Mouse (Mus musculus) heart, adult 2 months (tissue): ENCODE data around the gene Dusp27.

ENCODE experiments used
- CTCF ChIP-seq: fragments of 200-600 bp; IDR thresholded peaks from 2 replicates; pipeline ENCODE4 v1.8.1; 2022; ENCODE audit warnings: antibody characterized with exemption, mild to moderate bottlenecking, moderate library complexity
- EP300 ChIP-seq: fragments of 200-500 bp; IDR thresholded peaks from 2 replicates; pipeline ENCODE4 v1.6.1; 2011; ENCODE audit warnings: low read depth, low read length, control low read depth; ENCODE audit not compliant: insufficient read depth
- POLR2A ChIP-seq: fragments of 200-500 bp; IDR thresholded peaks from 2 replicates; pipeline ENCODE4 v1.6.1; 2011; ENCODE audit warnings: mild to moderate bottlenecking, low read depth, low read length, control low read depth; ENCODE audit not compliant: insufficient read depth

- TF ChIP-seq EP300: no peak
- no peak for TF ChIP-seq POLR2A
- TF ChIP-seq CTCF: no peak
Observed at GRCm38 (mm10) chr1:166090306-166090705, 37.4 kb downstream of the Dusp27 start.
